Mouse (Mus musculus) effector memory CD4-positive, alpha-beta T cell, adult 7 months (primary cell): Measurements from ENCODE around the gene Mtmr12. TPM values are rescaled to one million over a fixed set of nuclear protein-coding genes. Genes with fewer than 3 reads are reported as not detected.

ENCODE experiments used
- polyA plus RNA-seq: library from polyadenylated mRNA; unstranded; fragments of 100-300 nt; shearing (Covaris generic); gene quantifications from one replicate; pipeline ENCODE4 v1.2.1, GENCODE M21; 2017

The Mtmr12 gene
- polyA plus RNA-seq: 92.8 TPM

DNA sequence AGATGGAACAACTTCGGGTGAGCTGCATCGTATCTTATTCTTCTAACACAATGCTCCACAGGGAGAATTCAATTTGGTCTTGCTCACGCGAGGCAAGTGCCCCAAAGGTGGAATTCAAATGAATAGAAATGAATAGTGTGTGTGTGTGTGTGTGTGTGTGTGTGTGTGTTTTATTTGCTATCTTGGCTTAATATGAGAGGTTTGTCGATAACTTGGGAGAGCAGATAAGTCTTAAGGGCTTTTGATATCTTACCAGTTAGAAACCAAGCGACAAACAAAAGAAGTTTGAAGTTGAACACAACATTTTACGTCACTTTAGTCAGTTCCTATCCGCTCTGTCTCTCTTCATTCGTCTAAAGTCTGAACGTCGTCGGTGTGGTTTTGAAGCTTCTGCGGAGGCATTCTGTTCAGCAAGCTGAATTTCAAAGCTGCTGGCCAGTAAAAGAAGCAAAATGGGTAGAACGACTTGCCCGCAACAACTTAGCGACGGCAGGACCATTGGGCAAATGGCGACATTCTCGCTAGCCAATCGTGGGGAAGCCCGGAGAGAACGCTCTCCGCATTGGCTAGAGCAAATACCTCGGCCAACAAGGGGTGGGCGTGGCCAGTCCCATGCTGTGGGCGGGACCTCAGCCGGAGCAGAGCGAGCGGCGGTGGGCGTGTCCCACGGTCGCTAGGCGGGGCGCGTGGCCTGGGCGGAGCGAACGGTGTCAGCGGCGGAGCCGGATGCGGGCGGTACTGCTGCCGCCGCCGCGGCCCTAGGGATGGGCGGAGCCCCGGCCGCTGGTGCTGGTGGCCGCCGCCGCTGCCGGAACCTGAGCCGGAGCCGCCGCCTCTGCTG, at the start of gene Mtmr12:
Gene Mtmr12, plus strand, starts transcription at position 710 of the 841 bp plus-strand sequence.

GRCm38 (mm10) chr15:12321091-12321787, 116.4 kb downstream of the Mtmr12 start, which contains the start of gene Golph3:
Gene Golph3 (plus strand): TSS chr15:12321450.

GRCm38 (mm10) chr15:12321788-12322621, 117.2 kb downstream of the Mtmr12 start, which contains the start of gene 1810049J17Rik:
Gene 1810049J17Rik (minus strand): TSS chr15:12321899.

Other genes with a start within 250 kb of the Mtmr12 start
- 960 TPM for gene Sub1, start 208.0 kb upstream of the Mtmr12 start, polyA plus RNA-seq
- 152 TPM for gene Zfr, start 87.2 kb upstream of the Mtmr12 start, polyA plus RNA-seq
- 219 TPM for gene Golph3, start 116.4 kb downstream of the Mtmr12 start, polyA plus RNA-seq
- gene 1810049J17Rik, start 116.9 kb downstream of the Mtmr12 start, polyA plus RNA-seq: not detected